In genomic region chr12:111161943-111162311, GRCm38 (mm10) we compare ENCODE assay signal across 9 mouse cellular contexts. TPM values are rescaled to one million over a fixed set of nuclear protein-coding genes. Genes with fewer than 3 reads are reported as not detected.
DNase-seq lines count a peak whose midpoint lies in the region; ATAC-seq and TF ChIP-seq lines count a peak whose summit lies in the region.
"Had no signal": no experiment of that assay in that cellular context is flagged by ENCODE, and none has a peak within 500 bp of the region (broad histone marks: within the 10 kb centered on the region; RNA-seq: fewer than 3 reads in every experiment).

No protein-coding gene starts in this region.

- H3K4me3 ChIP-seq in gastrocnemius, adult 2 months, result peak overlapping the region; percentile 58
- no peak overlapping the region for H3K4me3 ChIP-seq in bone marrow, adult 2 months (replicated peaks; ENCODE audit: control insufficient read depth, low read depth, low read length)
- H3K4me3 ChIP-seq in liver, postnatal 0 days (ENCODE audit: low read depth, low read length), result no peak overlapping the region

- no peaks in the 10 kb centered on the region for H3K36me3 ChIP-seq in liver, postnatal 0 days (replicated peaks; ENCODE audit: insufficient read depth, low read length)

- H3K27me3 ChIP-seq in liver, postnatal 0 days (ENCODE audit: insufficient read depth, low read length), result no peaks in the 10 kb centered on the region

- intact Hi-C loops in gastrocnemius, adult 2 months (cut with DNase I), result no loop called here

- ATAC-seq in liver, postnatal 0 days, result no peak

- H3K9me3 ChIP-seq in liver, postnatal 0 days (ENCODE audit: low read length), result no peaks in the 10 kb centered on the region

- no peak for DNase-seq in gastrocnemius, adult 2 months
- no peak for DNase-seq in gastrocnemius, postnatal 4 days (ENCODE audit: low spot score in 2 of 2)
- peak; percentile 64 for DNase-seq in induced T-regulatory cell, adult 2 months (ENCODE audit: low read depth)
- DNase-seq in liver, postnatal 0 days, result no peak
- no peak for DNase-seq in thymus, postnatal 14 days
- no peak for DNase-seq in right cerebral cortex, postnatal 14 days
- no peak for DNase-seq in cerebellum, adult 8-10 months

- peaks cover 11% of the 10 kb centered on the region for H3K4me1 ChIP-seq in bone marrow, adult 2 months (ENCODE audit: control insufficient read depth, insufficient read depth, low read length)
- H3K4me1 ChIP-seq in liver, postnatal 0 days (ENCODE audit: insufficient read depth), result peaks cover 37% of the 10 kb centered on the region

- H3K9ac ChIP-seq in liver, postnatal 0 days (replicated peaks), result no peak overlapping the region

- TF ChIP-seq CTCF in gastrocnemius, adult 2 months (IDR thresholded peaks at IDR 0.05), result no peak
- TF ChIP-seq CTCF in bone marrow, adult 2 months (IDR thresholded peaks at IDR 0.05; ENCODE audit: control insufficient read depth, insufficient read depth, low read length), result no peak
- no peak for TF ChIP-seq CTCF in liver, postnatal 0 days (IDR thresholded peaks at IDR 0.05; ENCODE audit: low read depth)

- 26% methylated on average over 7 of the region's 7 CpGs for WGBS in bone marrow, adult 2 months
- 30% methylated on average over 7 of the region's 7 CpGs for WGBS in liver, postnatal 0 days (ENCODE audit: insufficient replicate concordance)

- no peak for TF ChIP-seq POLR2A in bone marrow, adult 2 months (IDR thresholded peaks at IDR 0.05; ENCODE audit: borderline replicate concordance, control insufficient read depth, low read depth, low read length)

- peak overlapping the region; percentile 55 for H3K4me2 ChIP-seq in liver, postnatal 0 days (ENCODE audit: low read depth, low read length)

- TF ChIP-seq EP300 in liver, postnatal 0 days (IDR thresholded peaks at IDR 0.05; ENCODE audit: low read depth), result no peak

- H3K27ac ChIP-seq in gastrocnemius, adult 2 months, result no peak overlapping the region
- H3K27ac ChIP-seq in bone marrow, adult 2 months (ENCODE audit: control insufficient read depth, insufficient read depth, low read depth, low read length, poor library complexity), result peak overlapping the region; percentile 22; the same call in 1 of the 2 replicates
- peak overlapping the region; percentile 22; the same call in 1 of the 2 replicates for H3K27ac ChIP-seq in liver, postnatal 0 days (ENCODE audit: low read depth)

RNA-seq across cellular contexts. Expression of gene Traf3, which starts 4.2 kb away (rescaled TPM):
- 10 to 100 TPM in 1 of 2 experiments, 1 to 10 TPM in 1; 9.5 to 14.5 TPM for total RNA-seq in gastrocnemius, adult 2 months (2021)
- 10 to 100 TPM; 31.4 to 36.9 TPM for total RNA-seq in gastrocnemius, postnatal 4 days (2021)
- polyA plus RNA-seq in bone marrow, adult 2 months (2011; ENCODE audit: insufficient read depth, insufficient read length, low replicate concordance, missing spikeins), result 2.4 and 9.2 TPM in 2 replicates
- polyA plus RNA-seq in liver, postnatal 0 days (2015; fragmentation: Nextera tagmentation; extraction: Ambion mirVana), result 1.9 and 2.5 TPM in 2 replicates

RNA-seq across cellular contexts. Expression of gene 4930595D18Rik, which starts 22.4 kb away (rescaled TPM):
- under 1 TPM in 1 of 2 experiments, not detected in 1; 0.28 TPM for total RNA-seq in gastrocnemius, adult 2 months (2021)
- total RNA-seq in gastrocnemius, postnatal 4 days (2021), result under 1 TPM in 1 of 2 experiments, not detected in 1; 0.34 TPM
- polyA plus RNA-seq in bone marrow, adult 2 months (2011; ENCODE audit: insufficient read depth, insufficient read length, low replicate concordance, missing spikeins), result not detected in 2 replicates
- polyA plus RNA-seq in liver, postnatal 0 days (2015; fragmentation: Nextera tagmentation; extraction: Ambion mirVana), result not detected in 2 replicates
- total RNA-seq: adrenal gland, postnatal 4 days had no signal
